Mouse (Mus musculus) urinary bladder, postnatal 4 days (tissue): ENCODE data around the gene Dnajc3.
"Not testable (repeated sequence)": the region's sequence is repeated elsewhere in the genome, so short reads cannot be mapped to it uniquely, and the experiment has no call there.

Experiments used
- DNase-seq, 2 experiments: peaks; one replicate each; pipeline ENCODE4 v3.0.0; 2021 to 2022; ENCODE audit warnings: low spot score in 2 of 2

Dnajc3 gene

GRCm38 (mm10) chr14:118930777-118931176 is 7.0 kb upstream of the Dnajc3 start:
- no peak for DNase-seq

DNA sequence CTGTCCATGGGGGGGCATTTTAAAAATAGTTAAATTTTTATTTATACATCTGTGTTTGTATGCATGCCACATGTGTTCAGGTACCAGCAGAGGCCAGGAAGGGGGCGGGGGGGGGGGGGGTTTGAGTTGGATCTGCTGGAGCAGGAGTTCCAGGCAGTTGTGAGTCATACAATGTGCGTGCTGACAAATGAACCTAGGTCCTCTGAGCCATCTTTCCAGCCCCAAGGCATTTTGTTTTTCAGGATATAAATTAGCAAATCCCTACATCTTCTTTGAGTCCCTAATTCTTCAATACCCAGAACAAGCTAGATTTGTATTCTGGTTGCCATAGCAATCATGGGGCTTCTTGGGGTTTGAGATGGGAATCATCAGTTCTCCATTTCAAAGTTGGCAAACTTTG is 6.6 kb upstream of the Dnajc3 start:
- no peak for DNase-seq

- no peak for DNase-seq
Measured at GRCm38 (mm10) chr14:118932956-118933355, 4.8 kb upstream of the Dnajc3 start.

- no peak for DNase-seq
Measured at GRCm38 (mm10) chr14:118934686-118935085, 3.1 kb upstream of the Dnajc3 start.

- no peak for DNase-seq
Measured at GRCm38 (mm10) chr14:118936236-118936635, 1.5 kb upstream of the Dnajc3 start.

GRCm38 (mm10) chr14:118936952-118937351 is 824 bp upstream of the Dnajc3 start:
- DNase-seq: no peak

DNA sequence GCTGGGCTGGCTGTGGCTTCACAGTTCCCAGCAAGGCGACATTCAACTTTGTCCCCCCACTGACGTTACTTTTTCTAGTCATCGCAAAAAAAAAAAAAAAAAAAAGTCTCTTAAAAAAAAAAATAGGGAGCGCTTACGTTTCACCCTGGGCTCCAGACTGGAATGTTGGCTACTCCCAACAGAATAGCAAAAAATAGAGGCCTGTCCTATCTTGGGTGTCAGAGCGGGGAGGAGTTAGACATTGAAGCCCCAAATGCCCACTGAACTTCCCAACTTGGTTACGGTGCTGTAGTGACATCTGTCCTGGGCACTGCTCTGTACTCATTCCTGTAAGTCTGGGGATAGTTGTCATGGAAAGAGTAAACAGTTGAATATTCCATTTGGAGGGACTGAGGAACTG is 775 bp downstream of the Dnajc3 start:
- DNase-seq: no peak

- DNase-seq: no peak
Measured at GRCm38 (mm10) chr14:118940796-118941495, 3.2 kb downstream of the Dnajc3 start.

DNA sequence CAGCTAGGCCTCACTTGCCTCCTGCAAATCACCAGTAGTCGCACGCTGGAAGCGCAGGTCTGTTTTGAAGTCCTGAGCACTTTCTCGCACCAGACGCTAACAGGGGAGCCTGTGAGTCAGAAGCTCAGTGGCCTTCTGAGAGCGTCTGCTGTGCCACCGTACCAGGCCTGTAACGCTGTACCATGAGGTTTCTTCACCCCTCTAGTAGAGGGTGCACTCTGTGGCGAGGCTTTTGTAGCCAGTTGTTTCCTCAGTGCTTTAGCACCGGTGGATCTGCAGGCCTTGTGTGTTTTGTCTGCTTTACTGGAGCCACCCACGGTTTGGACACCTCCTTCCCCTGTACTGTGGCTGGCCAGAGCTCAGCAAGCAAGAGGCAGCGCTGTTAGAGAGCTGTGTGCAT is 4.3 kb downstream of the Dnajc3 start:
- peak in 1 of 2 experiments; percentile 34 for DNase-seq

DNA sequence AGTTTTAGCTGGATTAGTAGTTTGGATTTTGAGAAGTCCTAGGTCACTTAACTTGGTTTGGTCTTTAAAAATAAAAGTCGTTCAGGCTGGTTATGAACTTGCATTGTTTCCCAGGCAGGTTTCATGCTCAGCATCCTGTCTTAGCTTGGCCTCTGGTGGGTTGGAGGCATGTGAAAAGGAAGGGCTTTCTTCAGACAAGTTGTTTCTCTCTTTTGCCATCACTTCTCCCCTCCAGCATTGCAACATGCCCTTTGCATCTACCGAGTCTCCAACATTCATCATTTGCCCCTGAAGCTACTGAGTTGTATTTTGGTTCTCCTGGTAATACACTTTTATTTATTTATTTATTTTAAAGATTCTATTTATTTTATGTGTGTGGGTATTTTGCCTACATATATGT is 6.9 kb downstream of the Dnajc3 start:
- DNase-seq: peak in 1 of 2 experiments; percentile 4

- DNase-seq: no peak
Measured at GRCm38 (mm10) chr14:118948841-118949240, 11.1 kb downstream of the Dnajc3 start.

DNA sequence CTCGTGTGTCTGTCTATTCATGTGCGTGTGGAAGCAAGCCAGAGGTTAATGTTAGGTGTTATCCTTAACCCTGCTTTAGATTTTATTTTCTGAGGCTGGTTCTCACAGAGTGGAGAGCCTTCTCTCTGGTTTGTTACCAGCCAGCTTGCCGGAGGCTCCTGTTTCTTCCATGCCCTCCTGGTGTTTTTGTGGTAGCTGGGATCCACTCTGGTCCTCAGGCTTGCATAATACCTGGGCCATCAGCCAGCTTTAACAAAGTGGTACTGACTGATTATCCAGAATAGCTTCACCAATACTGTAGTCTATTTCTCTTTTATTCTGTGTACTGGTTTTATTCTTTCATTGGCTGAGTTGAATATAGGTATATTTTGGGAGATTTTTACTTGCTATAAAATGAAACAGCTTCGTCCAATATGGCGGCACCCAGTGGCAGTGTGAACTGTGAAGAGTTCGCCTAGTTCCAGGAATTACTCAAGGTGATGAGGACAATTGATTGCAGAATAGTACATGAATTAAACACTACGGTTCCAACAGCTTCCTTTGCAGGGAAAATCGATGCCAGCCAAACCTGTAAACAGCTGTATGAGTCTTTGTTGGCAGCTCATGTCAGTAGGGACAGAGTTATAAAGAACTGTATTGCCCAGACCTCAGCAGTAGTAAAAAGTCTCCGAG is 14.3 kb downstream of the Dnajc3 start:
- no peak for DNase-seq

DNA sequence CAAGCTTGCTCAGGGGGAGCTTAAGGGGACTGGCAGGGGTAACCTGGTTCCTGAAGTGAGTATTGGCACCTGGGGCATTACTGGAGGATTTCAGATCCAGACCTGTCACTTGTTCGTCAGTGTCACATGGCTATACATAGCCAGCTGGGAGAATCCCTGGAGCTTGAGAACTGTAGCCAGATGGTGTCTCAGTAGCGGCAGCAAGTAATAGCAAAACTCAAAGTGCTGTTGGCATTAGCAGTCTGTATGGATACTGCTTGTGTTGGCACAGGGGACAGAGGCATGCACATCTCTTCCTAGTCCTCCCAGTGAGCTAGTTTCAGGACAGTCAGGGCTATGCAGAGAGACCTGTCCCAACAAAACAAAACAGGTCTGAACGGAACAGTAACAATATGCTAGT is 20.2 kb downstream of the Dnajc3 start:
- DNase-seq: no peak

DNA sequence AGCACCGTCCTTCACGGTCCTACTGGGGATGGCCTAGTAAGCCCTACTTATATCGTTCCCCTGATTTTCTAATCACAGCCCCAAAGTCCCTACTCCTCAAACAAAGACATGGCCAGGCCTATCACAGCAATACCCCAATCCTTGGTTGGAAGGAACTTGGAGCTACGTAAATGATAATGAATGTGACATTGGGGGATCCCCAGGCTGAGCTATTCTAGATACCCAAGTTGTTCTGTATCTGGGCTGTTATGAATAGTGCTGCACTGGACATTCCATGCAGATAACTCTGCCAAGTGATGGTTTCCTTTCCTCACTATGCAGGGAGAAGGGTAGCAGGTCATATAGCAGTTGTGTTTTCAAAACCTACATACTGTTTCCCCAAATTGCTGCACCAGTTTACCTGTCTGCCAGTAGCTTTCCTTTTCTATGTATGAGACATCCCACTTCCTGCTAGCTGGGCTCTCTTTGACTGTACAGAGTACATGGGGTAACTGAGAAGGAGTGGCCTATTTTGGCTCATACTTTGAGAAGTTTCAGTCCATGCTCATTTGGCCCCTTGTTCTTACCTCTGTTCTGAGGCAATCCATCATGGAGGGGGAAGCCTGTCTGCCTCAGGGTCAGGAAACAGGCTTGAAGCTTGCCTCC is 27.7 kb downstream of the Dnajc3 start:
- DNase-seq: no peak

DNA sequence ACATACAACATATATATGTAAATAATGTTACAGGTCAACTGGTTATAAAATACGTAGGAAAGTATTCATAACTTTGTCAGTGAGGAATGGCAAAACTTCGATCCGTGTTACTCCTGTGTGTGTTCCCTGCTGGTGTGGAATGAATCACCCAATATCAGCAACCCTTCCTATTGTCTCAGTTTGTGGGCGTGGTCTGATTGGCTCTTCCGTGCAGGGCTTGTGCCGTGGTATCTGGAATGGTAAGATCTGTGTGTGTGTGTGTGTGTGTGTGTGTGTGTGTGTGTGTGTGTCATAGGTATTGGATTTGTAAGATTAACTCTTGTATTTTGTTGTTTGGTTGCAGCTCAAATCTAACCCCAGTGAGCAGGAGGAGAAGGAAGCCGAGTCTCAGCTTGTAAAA is 29.9 kb downstream of the Dnajc3 start:
- no peak for DNase-seq

DNA sequence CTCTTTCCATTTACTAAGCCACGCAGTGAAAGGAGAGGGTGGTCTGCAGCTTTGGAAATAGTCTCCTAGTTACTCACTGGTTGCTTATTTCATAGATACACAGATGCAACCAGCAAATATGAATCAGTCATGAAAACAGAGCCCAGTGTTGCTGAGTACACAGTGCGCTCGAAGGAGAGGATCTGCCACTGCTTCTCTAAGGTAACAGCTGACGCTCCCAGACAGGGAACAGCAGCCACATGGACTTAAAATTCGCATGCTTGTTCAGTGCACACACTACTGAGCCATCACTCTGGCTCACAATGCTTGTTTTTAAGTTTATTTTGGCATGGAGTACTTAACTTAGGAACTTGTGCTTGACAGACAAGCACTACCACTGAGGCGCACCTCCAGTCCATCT is 34.5 kb downstream of the Dnajc3 start:
- no peak for DNase-seq

DNA sequence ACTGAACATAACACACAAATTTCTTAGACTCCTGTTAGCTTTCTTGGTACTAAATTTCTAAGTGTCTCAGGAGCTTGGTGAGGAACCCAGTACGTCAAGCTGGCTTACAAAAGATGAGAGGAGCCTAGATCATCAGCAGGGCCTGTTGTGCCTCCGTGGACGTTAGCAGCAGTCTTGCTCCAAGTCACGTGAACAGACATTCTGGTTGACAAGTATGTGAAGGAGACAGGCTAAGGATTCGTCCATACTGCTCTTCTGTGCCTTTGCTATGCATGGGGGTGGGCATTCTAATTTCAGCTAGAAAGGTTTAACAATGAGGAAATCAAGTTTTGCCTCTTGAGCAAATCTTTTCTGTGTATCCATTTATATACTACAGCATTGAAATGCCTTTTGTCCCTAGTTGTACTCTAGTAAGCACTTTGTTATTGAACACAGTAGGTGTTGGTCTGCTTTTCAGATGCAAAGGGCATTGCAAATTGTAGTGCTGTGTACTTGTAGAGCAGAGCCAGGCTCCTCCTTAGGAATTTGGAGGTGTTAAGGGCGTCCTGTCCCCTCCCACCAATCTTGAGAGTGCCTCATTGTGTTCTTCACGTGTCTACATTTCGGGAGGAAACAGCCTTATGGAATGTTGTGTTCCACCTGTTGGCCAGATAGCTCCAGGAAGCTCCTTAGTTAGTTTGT is 39.5 kb downstream of the Dnajc3 start:
- DNase-seq: peak in 1 of 2 experiments; percentile 16

GRCm38 (mm10) chr14:118979571-118980325 is 42.0 kb downstream of the Dnajc3 start:
- DNase-seq: peak in 1 of 2 experiments; percentile 26

GRCm38 (mm10) chr14:118980358-118980757 is 42.6 kb downstream of the Dnajc3 start:
- DNase-seq: peak in 1 of 2 experiments; percentile 47

DNA sequence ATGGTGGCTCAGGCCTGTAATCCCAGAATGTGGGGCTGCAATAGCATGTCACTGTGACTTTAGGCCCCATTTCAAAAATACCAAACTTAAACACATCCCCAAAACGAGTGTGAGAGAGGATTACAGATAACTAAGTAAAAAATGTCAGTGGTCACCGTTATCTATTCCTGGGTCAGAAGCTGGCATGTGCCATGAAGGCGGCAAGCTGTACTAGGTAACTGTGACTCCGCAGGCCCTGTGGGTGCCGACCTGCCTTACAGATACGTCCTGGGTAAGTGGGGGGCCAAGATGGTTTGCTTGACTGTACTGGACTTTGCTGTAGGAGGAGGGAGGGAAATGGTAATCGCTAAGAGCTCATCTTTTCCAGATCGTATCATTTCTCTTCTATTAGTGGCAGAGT is 43.1 kb downstream of the Dnajc3 start:
- peak in 1 of 2 experiments; percentile 49 for DNase-seq

DNA sequence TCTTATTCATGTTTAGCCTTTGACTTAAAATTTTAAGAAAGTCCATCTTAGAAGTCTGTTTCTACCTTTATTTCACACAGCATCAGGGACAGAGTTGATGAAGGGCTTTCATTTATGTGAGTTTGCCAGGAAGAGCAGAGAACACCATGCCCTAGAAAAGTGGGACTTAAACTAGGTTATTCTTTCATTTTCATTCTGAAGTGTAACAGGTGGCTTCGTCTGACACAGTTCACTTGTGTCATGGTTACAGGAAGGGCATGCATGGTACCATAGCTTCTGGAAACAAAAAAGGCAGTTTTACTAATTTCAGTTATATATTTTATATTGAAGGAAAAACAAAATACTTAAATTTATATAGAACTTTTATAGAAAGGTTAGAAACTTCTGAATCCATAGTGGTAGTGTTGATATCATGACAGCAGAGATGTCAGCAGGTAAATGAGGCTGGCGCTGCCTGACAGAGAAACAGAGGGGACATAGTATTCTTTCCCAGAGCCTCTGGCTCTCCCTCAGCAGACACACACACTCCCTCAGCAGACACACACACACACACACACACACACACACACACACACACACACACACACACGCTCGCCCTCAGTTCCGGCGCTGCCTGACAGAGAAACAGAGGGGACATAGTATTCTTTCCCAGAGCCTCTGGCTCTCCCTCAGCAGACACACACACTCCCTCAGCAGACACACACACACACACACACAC is 44.1 kb downstream of the Dnajc3 start:
- DNase-seq: not testable (repeated sequence)
